19 mouse cellular contexts compared by ENCODE assay signal in the genomic region with DNA sequence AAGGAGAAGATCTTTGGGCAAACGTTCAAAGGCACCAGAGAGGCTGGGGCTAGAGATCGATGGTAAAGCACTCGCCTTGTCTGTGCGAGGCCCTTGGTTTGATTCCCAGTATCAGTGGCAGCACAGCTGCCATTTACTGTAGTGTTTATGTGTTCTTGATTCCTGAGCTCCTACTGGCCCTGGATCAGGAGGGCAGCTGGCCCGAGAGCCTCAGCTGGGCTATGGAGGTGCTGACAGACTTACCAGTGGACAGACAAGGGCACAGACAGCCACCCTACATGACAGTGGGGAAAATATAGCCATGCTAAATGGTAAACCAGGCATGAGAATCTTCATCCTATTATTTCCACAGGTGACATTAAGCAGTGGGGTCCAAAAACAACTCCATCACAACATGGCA. TPM values are rescaled to one million over a fixed set of nuclear protein-coding genes. Genes with fewer than 3 reads are reported as not detected.
DNase-seq lines count a peak whose midpoint lies in the region; ATAC-seq and TF ChIP-seq lines count a peak whose summit lies in the region.
"Had no signal": no experiment of that assay in that cellular context is flagged by ENCODE, and none has a peak within 500 bp of the region (broad histone marks: within the 10 kb centered on the region; RNA-seq: fewer than 3 reads in every experiment).

No protein-coding gene starts in this region.

- 0 out of 2 replicates have a peak, but pooled peaks cover 3% of the 10 kb centered on the region for H3K9me3 ChIP-seq in heart, embryonic 10.5 days
- H3K9me3 ChIP-seq in heart, embryonic 11.5 days (replicated peaks; ENCODE audit: control insufficient read depth, low read length), result peaks cover 3% of the 10 kb centered on the region; the same call in 1 of the 2 replicates
- peaks cover 6% of the 10 kb centered on the region for H3K9me3 ChIP-seq in heart, embryonic 16.5 days (replicated peaks; ENCODE audit: control insufficient read depth, low read length)
- H3K9me3 ChIP-seq in liver, embryonic 11.5 days (ENCODE audit: control insufficient read depth, low read length), result 0 out of 2 replicates have a peak, but pooled peaks cover 2% of the 10 kb centered on the region
- H3K9me3 ChIP-seq: neural tube, embryonic 15.5 days had no signal

- H3K4me3 ChIP-seq in cerebellum, adult 2 months (replicated peaks; ENCODE audit: insufficient read depth, low read depth, low read length), result no peak overlapping the region
- no peak overlapping the region for H3K4me3 ChIP-seq in heart, embryonic 10.5 days
- H3K4me3 ChIP-seq in heart, embryonic 11.5 days (ENCODE audit: low read depth, low read length), result no peak overlapping the region
- no peak overlapping the region for H3K4me3 ChIP-seq in heart, embryonic 16.5 days (ENCODE audit: low read length)
- H3K4me3 ChIP-seq in liver, embryonic 11.5 days (ENCODE audit: low read depth, low read length), result no peak overlapping the region
- H3K4me3 ChIP-seq: embryonic facial prominence, embryonic 15.5 days; hindbrain, embryonic 13.5 days; midbrain, embryonic 10.5 days; neural tube, embryonic 15.5 days had no signal

- no peak overlapping the region for H3K27ac ChIP-seq in cerebellum, adult 2 months (ENCODE audit: insufficient read depth, low read length)
- peak overlapping the region; percentile 60; the same call in 1 of the 2 replicates for H3K27ac ChIP-seq in heart, embryonic 10.5 days
- H3K27ac ChIP-seq in heart, embryonic 11.5 days (ENCODE audit: low read depth, low read length), result no peak overlapping the region
- H3K27ac ChIP-seq in heart, embryonic 16.5 days (ENCODE audit: low read length), result peak overlapping the region; percentile 9; the same call in 1 of the 2 replicates
- H3K27ac ChIP-seq in liver, embryonic 11.5 days (ENCODE audit: low read depth, low read length), result no peak overlapping the region
- H3K27ac ChIP-seq: embryonic facial prominence, embryonic 15.5 days; hindbrain, embryonic 13.5 days; neural tube, embryonic 15.5 days had no signal

- no peaks in the 10 kb centered on the region for H3K27me3 ChIP-seq in cerebellum, adult 2 months (ENCODE audit: control insufficient read depth, insufficient read depth, low read length)
- H3K27me3 ChIP-seq in heart, embryonic 10.5 days (ENCODE audit: insufficient read depth, poor library complexity, severe bottlenecking), result no peaks in the 10 kb centered on the region
- no peaks in the 10 kb centered on the region for H3K27me3 ChIP-seq in heart, embryonic 11.5 days (ENCODE audit: control insufficient read depth, insufficient read depth, low read length)
- H3K27me3 ChIP-seq in heart, embryonic 16.5 days (ENCODE audit: control insufficient read depth, insufficient read depth, low read length), result no peaks in the 10 kb centered on the region
- H3K27me3 ChIP-seq in liver, embryonic 11.5 days (replicated peaks; ENCODE audit: control insufficient read depth, insufficient read depth, low read length), result no peaks in the 10 kb centered on the region
- H3K27me3 ChIP-seq: embryonic facial prominence, embryonic 15.5 days; hindbrain, embryonic 13.5 days; neural tube, embryonic 15.5 days had no signal

- no peak for TF ChIP-seq CTCF in cerebellum, adult 2 months (IDR thresholded peaks at IDR 0.05; ENCODE audit: borderline replicate concordance, insufficient read depth, low read depth, low read length)

- WGBS in cerebellum, adult 2 months, result 48% methylated on average over 5 of the region's 5 CpGs
- WGBS in heart, embryonic 10.5 days, result 78% methylated on average over 5 of the region's 5 CpGs
- 69% methylated on average over 5 of the region's 5 CpGs for WGBS in heart, embryonic 11.5 days (ENCODE audit: insufficient replicate concordance)
- 68% methylated on average over 5 of the region's 5 CpGs for WGBS in heart, embryonic 16.5 days
- 80% methylated on average over 5 of the region's 5 CpGs for WGBS in liver, embryonic 11.5 days

- no peak overlapping the region for H3K9ac ChIP-seq in heart, embryonic 11.5 days (ENCODE audit: low read depth, low read length)
- no peak overlapping the region for H3K9ac ChIP-seq in heart, embryonic 16.5 days (ENCODE audit: low read length)
- no peak overlapping the region for H3K9ac ChIP-seq in liver, embryonic 11.5 days (ENCODE audit: low read depth, low read length)
- H3K9ac ChIP-seq: embryonic facial prominence, embryonic 15.5 days; hindbrain, embryonic 13.5 days; liver, postnatal 0 days; neural tube, embryonic 15.5 days had no signal

- no peak overlapping the region for H3K4me2 ChIP-seq in heart, embryonic 11.5 days
- H3K4me2 ChIP-seq in heart, embryonic 16.5 days (ENCODE audit: low read depth, low read length), result no peak overlapping the region
- H3K4me2 ChIP-seq in liver, embryonic 11.5 days, result no peak overlapping the region
- H3K4me2 ChIP-seq: embryonic facial prominence, embryonic 15.5 days; hindbrain, embryonic 13.5 days; neural tube, embryonic 15.5 days had no signal

- peak; percentile 36 to 54 for DNase-seq in cerebellum, postnatal 10 days
- no peak for DNase-seq in cerebellum, adult 2 months
- DNase-seq in heart, embryonic 10.5 days (ENCODE audit: low spot score), result no peak
- DNase-seq in gastrocnemius, postnatal 10 days, result peak; percentile 44
- DNase-seq in liver, embryonic 11.5 days (ENCODE audit: low spot score), result no peak
- no peak for DNase-seq in thymus, postnatal 10 days (ENCODE audit: low spot score in 2 of 2)
- DNase-seq: adrenal gland, postnatal 10 days; cerebellum, adult 8-10 months; kidney, adult 18-20 months; liver, postnatal 0 days; lung, postnatal 10 days; right cerebral cortex, adult 18-20 months had no signal

- peaks cover 22% of the 10 kb centered on the region for H3K4me1 ChIP-seq in cerebellum, adult 2 months (ENCODE audit: control insufficient read depth, insufficient read depth, low read length)
- H3K4me1 ChIP-seq in heart, embryonic 10.5 days, result peaks cover 74% of the 10 kb centered on the region
- H3K4me1 ChIP-seq in heart, embryonic 11.5 days (ENCODE audit: control insufficient read depth, insufficient read depth, low read length), result peaks cover 59% of the 10 kb centered on the region
- peaks cover 61% of the 10 kb centered on the region for H3K4me1 ChIP-seq in heart, embryonic 16.5 days (ENCODE audit: control insufficient read depth, insufficient read depth, low read length)
- peaks cover 19% of the 10 kb centered on the region for H3K4me1 ChIP-seq in liver, embryonic 11.5 days (replicated peaks; ENCODE audit: control insufficient read depth, insufficient read depth, low read length)

- H3K36me3 ChIP-seq in heart, embryonic 10.5 days, result peaks cover 12% of the 10 kb centered on the region
- peaks cover 9% of the 10 kb centered on the region for H3K36me3 ChIP-seq in heart, embryonic 11.5 days (ENCODE audit: control insufficient read depth, insufficient read depth, low read length)
- H3K36me3 ChIP-seq in heart, embryonic 16.5 days (ENCODE audit: control insufficient read depth, insufficient read depth), result peaks cover 10% of the 10 kb centered on the region
- peaks cover 9% of the 10 kb centered on the region; the same call in 1 of the 2 replicates for H3K36me3 ChIP-seq in liver, embryonic 11.5 days (ENCODE audit: control insufficient read depth, insufficient read depth, low read length)

- no peak for ATAC-seq in heart, embryonic 11.5 days (replicated peaks; ENCODE audit: insufficient number of reproducible peaks, low FRiP score, low TSS enrichment)
- no peak for ATAC-seq in heart, embryonic 16.5 days (replicated peaks; ENCODE audit: extremely low read depth, insufficient read depth, low FRiP score)
- no peak for ATAC-seq in liver, embryonic 11.5 days (replicated peaks; ENCODE audit: low FRiP score)
- ATAC-seq: forebrain, embryonic 14.5 days; liver, postnatal 0 days had no signal

- no peak for TF ChIP-seq POLR2A in cerebellum, adult 2 months (IDR thresholded peaks at IDR 0.05; ENCODE audit: borderline replicate concordance, insufficient read depth, low read length)

RNA-seq across cellular contexts. Expression of a gene that starts 8.3 kb away (rescaled TPM):
- polyA plus RNA-seq in cerebellum, adult 2 months (2012; rRNA removed), result 15.4 and 18.1 TPM in 2 replicates
- polyA plus RNA-seq in heart, embryonic 10.5 days (2016; fragmentation: Nextera tagmentation; extraction: Ambion mirVana), result 3.2 and 4.9 TPM in 2 replicates
- 2.8 and 4.5 TPM in 2 replicates for polyA plus RNA-seq in heart, embryonic 11.5 days (2014; fragmentation: Nextera tagmentation; extraction: Ambion mirVana)
- total RNA-seq in gastrocnemius, postnatal 10 days (2021), result 1 to 10 TPM; 4.9 to 6.8 TPM
- polyA plus RNA-seq in heart, embryonic 16.5 days (2015; fragmentation: Nextera tagmentation; extraction: Ambion mirVana), result 4.9 and 6.2 TPM in 2 replicates
- 4.5 and 6.8 TPM in 2 replicates for polyA plus RNA-seq in liver, embryonic 11.5 days (2014; fragmentation: Nextera tagmentation; extraction: Ambion mirVana)

RNA-seq across cellular contexts. Expression of a gene that starts 37.0 kb away (rescaled TPM):
- 28.2 and 31.4 TPM in 2 replicates for polyA plus RNA-seq in cerebellum, adult 2 months (2012; rRNA removed)
- 70.6 and 74.2 TPM in 2 replicates for polyA plus RNA-seq in heart, embryonic 10.5 days (2016; fragmentation: Nextera tagmentation; extraction: Ambion mirVana)
- polyA plus RNA-seq in heart, embryonic 11.5 days (2014; fragmentation: Nextera tagmentation; extraction: Ambion mirVana), result 55.2 and 55.7 TPM in 2 replicates
- 10 to 100 TPM; 19.8 to 21.4 TPM for total RNA-seq in gastrocnemius, postnatal 10 days (2021)
- polyA plus RNA-seq in heart, embryonic 16.5 days (2015; fragmentation: Nextera tagmentation; extraction: Ambion mirVana), result 105 and 117 TPM in 2 replicates
- polyA plus RNA-seq in liver, embryonic 11.5 days (2014; fragmentation: Nextera tagmentation; extraction: Ambion mirVana), result 50.8 and 51.8 TPM in 2 replicates

RNA-seq across cellular contexts. Expression of a gene that starts 43.6 kb away (rescaled TPM):
- polyA plus RNA-seq in cerebellum, adult 2 months (2012; rRNA removed), result 17.6 and 20.0 TPM in 2 replicates
- 6.1 and 7.3 TPM in 2 replicates for polyA plus RNA-seq in heart, embryonic 10.5 days (2016; fragmentation: Nextera tagmentation; extraction: Ambion mirVana)
- 2.6 and 4.3 TPM in 2 replicates for polyA plus RNA-seq in heart, embryonic 11.5 days (2014; fragmentation: Nextera tagmentation; extraction: Ambion mirVana)
- 1 to 10 TPM; 3.4 to 3.8 TPM for total RNA-seq in gastrocnemius, postnatal 10 days (2021)
- 5.5 and 5.7 TPM in 2 replicates for polyA plus RNA-seq in heart, embryonic 16.5 days (2015; fragmentation: Nextera tagmentation; extraction: Ambion mirVana)
- 4.4 TPM in 2 replicates for polyA plus RNA-seq in liver, embryonic 11.5 days (2014; fragmentation: Nextera tagmentation; extraction: Ambion mirVana)

RNA-seq across cellular contexts. Expression of a gene that starts 52.2 kb away (rescaled TPM):
- 101 and 103 TPM in 2 replicates for polyA plus RNA-seq in cerebellum, adult 2 months (2012; rRNA removed)
- polyA plus RNA-seq in heart, embryonic 10.5 days (2016; fragmentation: Nextera tagmentation; extraction: Ambion mirVana), result 132 and 152 TPM in 2 replicates
- polyA plus RNA-seq in heart, embryonic 11.5 days (2014; fragmentation: Nextera tagmentation; extraction: Ambion mirVana), result 110 and 122 TPM in 2 replicates
- 10 to 100 TPM; 48.2 to 49.3 TPM for total RNA-seq in gastrocnemius, postnatal 10 days (2021)
- 112 and 113 TPM in 2 replicates for polyA plus RNA-seq in heart, embryonic 16.5 days (2015; fragmentation: Nextera tagmentation; extraction: Ambion mirVana)
- polyA plus RNA-seq in liver, embryonic 11.5 days (2014; fragmentation: Nextera tagmentation; extraction: Ambion mirVana), result 159 and 168 TPM in 2 replicates

Comparison
In these comparisons a context has a peak if more than half of its experiments do, and no peak if none do; other contexts are left out.
1. DNase-seq: peak in cerebellum, postnatal 10 days (2 of 2) and gastrocnemius, postnatal 10 days (single experiment); none in cerebellum, adult 2 months (0 of 2), heart, embryonic 10.5 days (single experiment), liver, embryonic 11.5 days (single experiment) and thymus, postnatal 10 days (0 of 2).
2. H3K27ac ChIP-seq: peak in heart, embryonic 10.5 days (single experiment) and heart, embryonic 16.5 days (single experiment); none in cerebellum, adult 2 months (single experiment), heart, embryonic 11.5 days (single experiment) and liver, embryonic 11.5 days (single experiment).